Mouse (Mus musculus): ENCODE data around the gene Ift20.
"Not testable (repeated sequence)": the region's sequence is repeated elsewhere in the genome, so short reads cannot be mapped to it uniquely, and the experiment has no call there.

The Ift20 gene

DNA sequence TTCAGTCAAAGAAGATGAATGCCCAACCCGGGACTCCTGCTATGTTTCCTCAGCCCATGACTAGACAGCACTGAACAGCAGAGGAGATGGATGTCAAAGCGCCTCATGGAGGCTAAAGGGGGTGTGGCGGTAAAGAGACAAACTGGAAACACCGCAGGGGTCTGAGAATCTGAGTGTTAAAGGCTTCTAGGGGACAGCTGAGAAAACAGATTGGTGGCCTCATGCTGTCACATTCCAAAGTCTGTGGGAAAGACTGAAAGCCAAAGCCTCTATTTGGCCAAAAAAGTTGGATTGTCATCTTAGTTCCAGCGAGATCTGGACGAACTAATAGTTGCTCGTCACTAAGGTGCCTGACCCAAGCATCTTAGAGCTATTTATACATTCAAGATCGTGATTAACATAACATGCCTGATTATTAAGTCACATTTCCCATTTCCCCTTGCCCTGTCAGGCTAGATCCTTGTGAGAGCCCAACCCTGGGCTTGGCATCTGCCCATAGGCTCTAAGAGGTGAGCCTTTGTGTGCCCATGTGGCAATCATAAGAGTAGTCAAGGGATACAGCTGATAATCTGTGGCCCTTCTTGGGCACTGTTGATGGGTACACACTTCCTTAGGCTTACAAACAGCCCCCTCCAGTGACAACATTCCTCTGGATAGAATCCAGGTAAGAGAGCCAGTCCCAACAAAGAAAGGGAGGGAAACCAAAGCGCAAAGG, 12.8 kb upstream of the Ift20 start:
- DNase-seq, result no peak

DNA sequence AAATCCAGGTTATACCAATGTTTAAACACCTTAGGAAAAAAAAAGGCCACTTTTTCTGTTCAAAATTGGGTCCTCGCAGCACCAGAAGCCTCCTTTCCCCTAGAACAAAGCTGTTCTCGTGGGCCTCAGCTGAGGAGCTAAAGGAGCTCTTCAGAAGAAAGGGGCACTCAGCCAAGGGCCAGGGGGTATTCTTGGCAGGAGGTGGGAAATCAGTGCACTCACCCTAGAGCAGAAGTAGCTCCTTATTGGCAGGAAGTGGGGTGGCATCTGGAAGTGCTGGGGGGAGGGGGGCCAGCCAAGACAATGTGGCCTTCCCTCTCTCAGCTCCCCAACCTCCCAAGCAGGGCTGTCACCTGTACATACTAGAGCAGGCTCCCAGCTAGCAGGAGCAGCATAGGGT, 11.3 kb upstream of the Ift20 start:
- DNase-seq, result no peak

DNA sequence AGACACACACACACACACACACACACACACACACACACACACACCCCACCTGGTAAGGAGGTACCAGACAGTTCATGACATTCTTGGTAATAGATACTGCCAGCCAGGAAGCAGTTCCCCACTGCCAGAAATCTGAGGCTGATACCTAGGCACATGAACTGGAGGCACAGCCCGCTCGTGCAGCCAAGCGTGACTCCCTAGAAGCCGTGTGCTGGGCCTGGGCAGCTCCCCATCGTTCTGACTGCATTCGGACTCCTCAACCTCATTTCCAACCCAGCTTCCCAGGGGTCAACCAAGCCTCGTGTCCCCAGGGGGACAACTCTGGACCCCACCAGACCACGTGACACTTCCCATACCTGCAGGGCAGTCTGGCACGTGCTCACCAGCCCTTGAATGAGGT, 7.4 kb upstream of the Ift20 start:
- DNase-seq, result no peak

DNA sequence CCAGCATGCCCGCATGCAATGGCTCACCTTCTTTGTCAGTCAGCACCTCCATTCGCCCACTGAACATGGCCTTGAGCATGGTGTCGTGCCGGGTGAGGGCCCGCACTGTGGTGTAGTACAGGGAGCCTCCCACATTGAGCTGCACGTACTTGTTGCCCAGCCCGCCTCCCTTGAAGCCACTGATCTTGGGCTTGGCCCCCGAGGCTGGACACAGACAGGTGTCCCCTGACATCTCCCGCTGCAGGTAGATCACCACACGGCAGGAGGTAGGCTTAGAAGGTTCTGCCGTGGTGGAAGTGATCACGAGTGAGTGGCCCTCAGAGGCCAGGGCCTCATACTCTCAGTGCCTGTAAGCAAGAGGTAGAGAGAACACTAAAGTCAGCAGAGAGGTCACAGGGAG, 6.2 kb upstream of the Ift20 start:
- no peak for DNase-seq

DNA sequence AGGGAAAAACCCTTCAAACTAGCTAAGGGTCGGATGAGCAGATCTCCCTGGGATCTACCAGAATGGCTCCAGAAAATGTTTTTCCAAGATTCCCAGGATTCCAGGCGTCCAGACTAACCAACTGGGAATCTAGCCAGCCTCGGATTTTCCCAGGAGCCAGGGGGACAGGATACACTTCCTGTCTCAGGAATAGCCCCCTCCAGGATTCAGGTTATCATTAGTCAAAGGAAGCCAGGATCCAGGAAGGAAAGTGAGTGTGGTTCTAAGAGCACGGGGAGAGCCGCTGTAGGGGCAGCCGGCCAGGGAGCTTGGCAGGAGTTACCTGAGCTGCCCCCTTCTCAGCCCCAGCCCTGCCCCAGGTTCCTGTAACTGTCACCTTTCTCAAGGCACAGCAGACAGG, 5.1 kb upstream of the Ift20 start:
- no peak for DNase-seq

DNA sequence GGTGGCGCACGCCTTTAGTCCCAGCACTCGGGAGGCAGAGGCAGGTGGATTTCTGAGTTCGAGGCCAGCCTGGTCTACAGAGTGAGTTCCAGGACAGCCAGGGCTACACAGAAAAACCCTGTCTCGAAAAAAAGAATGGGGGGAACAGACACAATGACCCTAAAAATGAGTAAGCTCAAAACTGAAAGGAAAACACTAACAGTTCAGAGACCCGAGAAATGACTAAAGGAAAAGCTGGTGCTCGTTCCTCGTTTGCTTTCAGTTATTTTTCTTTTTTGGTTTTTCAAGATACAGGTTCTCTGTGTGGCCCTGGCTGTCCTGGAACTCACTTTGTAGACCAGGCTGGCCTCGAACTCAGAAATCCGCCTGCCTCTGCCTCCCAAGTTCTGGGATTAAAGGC, 4.6 kb upstream of the Ift20 start:
- not testable (repeated sequence) for DNase-seq

DNA sequence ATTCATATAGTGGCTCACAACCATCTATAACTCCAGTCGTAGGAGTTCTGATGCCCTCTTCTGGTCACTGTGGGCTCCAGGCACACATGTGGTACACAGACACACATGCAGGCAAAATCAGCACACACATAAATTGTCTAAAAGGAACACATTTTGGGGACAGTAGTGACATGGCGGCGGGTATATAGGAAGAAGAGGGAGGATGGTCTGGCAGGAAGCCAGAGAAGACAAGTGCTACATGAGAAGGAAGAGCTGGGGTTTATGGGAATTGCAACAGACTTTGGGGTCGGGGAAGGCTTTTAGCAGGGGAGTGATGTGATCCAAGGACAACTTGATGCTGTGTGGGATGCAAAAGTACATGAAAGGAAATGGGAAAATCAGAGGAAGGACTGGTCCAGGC, 1.6 kb upstream of the Ift20 start:
- DNase-seq, result no peak

DNA sequence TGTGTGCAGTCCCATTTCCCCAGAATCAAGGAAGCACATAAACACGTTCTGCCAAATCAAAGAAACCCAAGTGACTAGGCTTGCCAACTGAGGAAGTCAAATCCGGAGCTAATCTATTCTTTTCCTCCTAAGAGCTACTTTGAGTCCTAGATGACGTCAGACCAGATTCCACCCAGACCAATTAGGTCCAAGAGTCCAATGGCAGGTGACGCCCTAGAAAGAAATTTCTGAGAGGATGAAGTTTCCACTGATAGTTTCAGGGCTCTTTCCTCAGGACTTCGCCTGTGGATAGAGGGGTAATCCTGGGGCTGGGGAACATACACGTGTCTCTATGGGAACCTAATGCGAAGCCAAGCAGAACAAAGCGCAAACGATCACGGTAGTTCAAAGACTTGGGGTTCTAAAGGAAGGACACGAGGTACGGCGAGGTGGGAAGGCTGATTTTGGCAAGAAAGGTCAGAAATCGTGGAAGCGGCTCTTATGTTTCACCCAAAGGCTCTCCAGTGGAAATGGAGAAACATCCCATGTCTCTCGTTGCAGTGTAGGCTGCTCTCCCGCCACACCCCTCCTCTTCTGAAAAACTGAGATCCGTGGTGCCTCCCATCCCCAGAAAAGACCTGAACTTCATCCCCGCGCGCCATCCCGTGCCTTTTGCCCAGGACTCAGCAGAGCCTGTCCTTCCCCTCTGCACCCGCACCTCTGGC, 633 bp upstream of the Ift20 start:
- DNase-seq, result no peak

DNA sequence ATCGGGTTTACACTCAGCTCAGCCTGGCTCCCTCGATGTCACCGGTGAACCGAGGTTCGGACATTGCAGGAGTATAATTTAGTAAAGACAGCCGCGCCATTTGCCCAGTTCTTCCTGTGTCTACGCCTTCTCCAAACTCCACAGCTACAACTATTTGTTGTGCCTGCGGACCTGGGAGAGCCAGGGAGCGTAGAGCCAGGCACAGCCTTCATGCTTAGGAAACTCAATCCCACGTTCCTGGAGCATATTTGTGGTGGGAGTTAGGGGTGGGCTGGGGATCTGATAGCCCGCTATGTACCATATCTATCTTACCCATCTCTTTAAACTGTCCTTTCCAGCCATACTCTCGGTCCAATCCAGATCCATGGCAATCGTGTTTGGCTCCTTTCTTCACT, 526 bp downstream of the Ift20 start:
- no peak for DNase-seq

DNA sequence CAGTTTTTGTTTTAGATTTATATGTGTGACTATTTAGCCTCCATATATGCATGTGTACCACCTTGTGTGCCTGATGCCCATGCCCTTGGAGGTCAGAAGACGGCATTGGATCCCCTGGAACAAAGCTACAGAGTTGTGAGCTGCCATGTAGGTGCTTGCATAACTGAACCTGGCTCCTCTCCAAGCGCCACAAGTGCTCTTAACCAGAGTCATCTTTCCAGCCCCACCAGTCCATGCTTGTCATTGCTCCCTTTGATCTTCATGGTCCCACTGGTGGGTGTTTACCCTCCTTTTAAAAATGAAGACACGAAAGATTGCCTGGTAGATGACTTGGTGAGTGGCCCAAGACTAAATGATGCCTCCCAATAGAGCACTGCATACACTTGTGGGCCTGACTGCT, 4.2 kb downstream of the Ift20 start:
- no peak for DNase-seq

DNA sequence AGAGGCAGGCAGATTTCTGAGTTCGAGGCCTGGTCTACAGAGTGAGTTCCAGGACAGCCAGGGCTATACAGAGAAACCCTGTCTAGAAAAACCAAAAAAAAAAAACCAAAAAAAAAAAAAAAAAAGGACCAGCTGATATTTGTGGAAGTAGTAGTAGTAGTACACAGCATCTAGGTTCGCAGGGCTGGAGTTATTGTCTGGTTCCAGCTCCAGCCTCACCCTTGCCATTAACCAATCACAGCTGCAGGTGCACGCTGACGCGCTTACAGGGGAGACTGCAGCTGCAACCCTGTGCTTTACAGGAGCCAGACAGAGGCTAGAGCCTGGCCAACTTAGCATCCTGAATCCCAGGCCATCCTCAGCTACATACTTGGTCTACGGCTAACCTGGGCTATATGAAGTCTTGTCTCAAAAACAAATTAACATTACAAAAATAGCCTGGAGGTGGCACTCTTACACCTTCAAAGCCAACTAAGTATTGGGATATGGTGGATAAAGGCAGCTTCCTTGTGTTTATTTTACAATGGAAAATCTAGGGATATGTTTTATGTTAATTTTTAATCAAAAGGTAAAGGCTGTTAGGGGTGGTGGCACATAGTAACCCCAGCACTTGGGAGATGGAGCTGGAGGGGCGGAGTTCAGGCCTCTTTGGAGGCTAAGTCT, 8.4 kb downstream of the Ift20 start:
- DNase-seq, result no peak

DNA sequence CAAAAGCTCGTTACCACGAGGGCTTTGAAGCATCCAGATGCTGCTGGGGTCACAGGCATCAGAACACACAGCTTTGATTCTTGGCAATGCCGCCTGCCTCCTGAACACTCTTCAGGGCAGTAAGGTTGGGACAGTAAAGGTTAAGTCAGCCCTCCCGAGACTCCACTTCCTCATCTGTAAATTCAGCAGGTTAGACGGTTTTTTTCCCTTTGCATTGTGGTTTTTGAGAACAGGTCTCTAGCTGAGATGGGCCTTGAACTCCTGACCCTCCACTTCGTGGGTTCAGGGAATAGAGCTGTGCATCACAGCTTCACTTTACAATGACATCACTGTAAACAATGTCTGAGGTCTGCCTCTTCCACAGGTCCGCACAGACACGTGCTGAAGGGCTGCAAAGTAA, 9.0 kb downstream of the Ift20 start:
- DNase-seq, result no peak

DNA sequence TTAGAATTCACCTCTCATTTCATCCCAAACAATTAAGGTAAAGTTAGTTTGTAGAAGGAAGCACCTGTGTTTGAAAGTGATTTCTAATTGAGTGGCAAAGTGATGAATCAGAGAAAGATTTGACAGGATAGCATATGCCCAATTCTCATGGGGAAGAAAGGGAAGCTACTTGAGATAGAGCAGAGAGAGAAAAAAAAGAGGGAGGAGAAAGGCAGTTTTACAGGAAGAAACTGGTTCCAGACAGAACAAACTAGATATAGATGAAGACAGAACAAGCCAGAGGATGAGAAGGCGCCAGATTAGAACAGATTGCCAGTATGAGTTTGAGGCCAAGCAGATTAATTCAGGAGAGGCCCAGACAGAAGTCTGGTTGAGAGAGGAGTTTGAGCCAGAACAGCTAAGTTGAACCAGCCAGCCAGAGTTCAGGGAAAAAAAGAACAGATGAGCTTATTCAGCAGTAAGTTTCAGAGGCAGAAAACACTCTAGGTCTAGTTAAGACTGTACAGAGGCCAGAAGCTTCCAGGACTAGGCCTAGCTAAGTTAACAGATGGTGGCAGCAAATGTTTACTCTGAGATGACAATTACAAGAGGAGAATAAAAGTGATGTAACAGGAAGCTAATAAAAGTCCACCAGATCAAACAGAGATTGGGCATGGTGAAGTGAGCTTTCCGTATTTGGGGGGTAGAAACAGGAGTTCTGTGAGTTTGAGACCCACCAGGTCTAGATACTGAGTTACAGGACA, 11.7 kb downstream of the Ift20 start:
- DNase-seq, result no peak

DNA sequence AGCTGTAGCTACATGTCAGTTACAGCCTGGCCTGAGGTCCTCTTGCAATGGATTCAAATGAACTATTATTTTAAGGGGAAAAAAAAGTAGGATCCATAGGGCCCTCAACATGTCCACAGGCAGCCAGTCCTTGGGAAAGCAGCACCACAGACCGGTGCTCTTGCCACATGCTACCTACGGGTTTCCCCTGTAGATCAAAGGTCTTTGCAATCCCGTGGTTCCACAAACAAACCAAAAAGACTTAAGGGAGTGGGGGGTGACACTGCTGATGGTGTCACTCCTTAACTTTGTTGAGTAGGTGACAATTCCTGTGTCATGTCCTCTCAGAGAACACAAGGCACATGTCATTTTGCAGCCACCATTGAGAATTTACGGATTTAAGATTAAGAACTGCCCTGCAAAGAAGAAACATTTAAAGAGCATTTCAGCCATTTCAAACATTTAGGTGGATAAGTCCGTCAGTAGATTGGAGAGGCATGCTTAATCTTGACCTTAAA, 13.4 kb downstream of the Ift20 start:
- no peak for DNase-seq

DNA sequence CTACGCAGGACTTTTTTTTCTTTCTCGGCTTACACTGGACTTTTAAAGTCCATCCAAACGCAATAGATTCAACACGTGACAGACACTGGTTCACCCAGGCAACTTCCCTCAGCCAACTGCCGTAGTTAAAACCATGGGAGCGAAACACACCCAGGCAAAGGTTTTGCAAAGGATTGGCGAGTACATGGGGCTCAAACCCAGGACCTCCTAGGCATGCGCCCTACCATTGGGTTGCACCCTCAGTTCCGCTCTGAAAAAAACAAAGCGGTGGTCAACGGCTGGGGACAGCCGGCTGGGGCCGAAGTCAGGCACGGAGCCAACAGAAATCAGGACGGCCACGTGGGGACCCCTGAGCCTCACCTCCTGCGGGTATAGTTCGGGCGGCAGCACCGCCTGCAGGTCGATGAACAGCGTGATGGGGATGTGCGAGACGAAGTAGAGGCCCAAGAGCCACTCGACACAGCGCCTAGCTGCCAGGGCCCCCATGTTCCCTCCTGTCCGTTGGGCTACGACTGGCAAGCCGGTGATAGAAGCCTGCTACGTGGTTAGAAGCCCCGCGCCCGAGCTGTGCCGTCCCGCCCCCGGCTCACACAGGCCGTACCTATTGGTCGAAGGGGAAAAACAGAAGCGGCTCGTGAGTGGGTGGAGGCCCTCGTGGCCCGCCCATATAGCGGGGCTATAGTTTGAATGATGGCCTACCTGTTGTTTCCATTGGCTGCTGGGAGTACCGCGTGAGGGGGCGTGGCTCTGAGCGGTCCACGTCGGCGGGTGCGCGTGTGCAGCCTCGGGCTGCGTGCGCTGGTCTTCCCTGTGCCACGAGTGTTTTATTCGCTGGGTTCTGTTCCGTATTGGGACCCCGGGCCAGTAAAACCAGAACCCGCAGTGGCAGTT, 14.3 kb downstream of the Ift20 start, which contains the start of gene Tmem97:
Gene Tmem97 (minus strand): TSS at position 610 of the 891 bp plus-strand sequence.
- peak; percentile 94 to 96 for DNase-seq

DNA sequence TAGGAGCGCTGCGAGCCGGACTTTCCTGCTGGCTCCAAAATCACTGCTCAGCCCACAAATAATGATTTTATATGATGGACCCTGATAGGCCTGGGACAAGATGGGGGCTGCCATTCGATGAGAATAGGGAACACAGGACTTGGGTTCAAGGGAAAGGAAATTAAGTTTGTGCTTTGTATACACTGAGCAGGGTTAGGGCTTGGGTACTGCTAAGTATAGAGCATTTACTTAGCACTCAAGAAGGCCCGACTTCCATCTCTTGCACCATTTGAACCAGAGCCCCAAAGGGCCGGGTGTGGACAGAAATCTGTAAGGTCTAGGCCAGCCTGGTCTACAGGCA, 14.9 kb downstream of the Ift20 start:
- DNase-seq, result no peak

DNA sequence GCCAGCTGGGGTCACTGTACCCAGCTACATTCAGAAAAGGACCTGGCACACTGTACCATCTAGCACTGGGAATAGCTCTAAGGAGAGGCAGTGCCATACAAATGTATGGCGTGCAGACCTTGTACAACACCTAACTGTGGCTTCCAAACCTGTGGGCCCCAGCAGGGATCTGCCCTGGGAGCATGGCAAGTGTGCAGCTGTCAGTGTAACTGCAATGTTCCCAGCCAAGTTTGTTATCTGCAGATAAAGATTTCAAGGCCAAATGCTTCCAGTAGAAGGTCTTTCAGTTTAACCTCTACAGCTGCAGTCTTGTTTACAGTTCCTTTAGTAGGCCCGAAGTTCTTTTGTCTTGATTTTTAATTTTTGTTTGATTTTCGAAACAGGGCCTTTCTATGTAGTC, 19.5 kb downstream of the Ift20 start:
- DNase-seq, result no peak

DNA sequence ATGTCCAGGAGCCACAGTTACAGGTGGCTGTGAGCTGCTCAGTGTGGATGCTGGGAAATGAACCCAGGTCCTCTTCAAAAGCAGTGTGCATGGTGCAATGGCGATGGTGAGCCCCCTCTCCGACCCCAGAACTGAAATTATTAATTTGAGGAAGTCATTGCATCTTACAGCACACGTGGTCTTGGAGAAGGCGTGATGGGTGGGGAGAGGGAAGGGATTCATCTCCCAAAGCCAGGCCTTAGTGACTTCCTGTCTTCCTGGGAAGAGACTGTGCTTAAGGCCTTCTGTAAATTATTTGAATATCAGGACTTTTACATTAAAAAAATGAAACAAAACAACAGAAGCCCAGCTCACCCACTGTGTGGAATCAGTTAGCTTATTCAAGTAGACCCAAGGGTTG, 19.9 kb downstream of the Ift20 start:
- no peak for DNase-seq

DNA sequence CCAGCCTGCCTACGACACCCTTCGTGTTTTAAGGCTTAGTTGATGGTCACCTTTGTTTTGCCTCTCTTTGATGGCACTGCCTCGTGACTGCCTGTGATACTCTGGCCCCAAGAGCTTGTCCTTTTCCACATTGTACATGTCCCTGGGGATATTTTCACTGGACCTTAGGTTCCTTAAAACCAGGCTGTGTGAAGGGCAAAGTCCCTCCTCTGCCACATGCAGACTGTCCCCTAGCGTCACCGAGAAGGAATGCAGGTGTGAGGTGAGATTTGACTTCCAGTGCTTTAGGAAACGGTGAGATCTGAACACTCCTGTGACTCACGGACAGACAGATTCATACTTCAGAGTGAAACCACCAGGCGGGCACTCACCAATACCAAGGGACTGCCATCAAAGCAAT, 21.1 kb downstream of the Ift20 start:
- no peak for DNase-seq

DNA sequence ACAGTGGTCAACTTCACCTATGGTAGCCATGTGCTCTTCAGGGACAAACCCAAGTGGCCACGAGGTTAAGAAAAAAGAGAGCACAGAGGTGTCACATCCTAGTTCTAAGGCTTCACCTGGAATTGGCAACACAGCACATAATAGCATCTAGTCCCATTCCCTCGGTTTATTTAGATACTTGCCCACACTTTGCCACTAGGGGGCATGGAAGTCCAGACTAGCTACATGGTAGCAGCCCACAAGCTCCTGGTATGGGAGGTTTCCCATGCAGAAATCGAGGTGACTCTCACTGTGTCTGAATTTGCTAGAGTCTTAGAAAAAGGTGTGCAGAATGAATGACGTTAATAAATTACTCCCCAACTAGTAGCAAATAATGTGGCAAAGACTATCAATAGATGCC, 24.3 kb downstream of the Ift20 start:
- DNase-seq, result peak in 1 of 2 experiments; percentile 28

DNA sequence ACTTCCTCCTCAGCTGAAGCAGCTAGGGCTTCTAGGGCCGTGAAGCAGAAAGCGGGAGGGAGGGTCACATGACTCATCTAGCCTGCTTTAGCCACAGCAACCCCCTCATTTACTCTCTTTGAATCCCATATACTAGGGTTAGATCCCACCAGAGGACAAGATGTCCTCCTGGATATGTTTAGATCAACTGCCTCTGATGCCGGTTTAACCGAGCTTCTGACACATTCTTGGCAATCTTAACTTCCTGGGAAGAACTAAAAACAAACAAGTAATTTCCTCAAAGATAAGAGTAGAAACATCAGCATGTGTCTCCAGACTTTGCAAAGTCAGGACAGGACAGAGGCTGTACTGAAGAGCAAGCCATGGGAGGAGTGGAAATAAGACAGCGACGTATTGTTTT, 30.6 kb downstream of the Ift20 start:
- no peak for DNase-seq

DNA sequence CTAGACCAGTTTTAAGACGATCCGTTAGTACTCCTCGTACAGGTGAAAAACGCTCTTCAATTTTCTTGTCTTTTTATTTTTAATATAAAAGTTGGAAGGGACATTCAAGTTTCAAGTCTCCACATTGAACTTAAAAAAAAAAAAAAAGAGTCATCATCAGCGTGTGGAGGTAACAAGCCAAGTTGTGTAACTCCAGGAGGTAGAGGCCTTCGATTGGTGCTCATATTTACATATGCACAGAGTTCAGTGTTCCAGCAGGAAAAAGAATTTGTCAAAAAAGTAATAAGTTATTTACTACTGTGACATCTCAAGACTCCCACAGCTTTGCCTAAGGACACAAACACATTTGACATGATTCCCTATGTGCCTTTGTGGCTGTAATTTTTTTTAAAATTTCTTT, 31.5 kb downstream of the Ift20 start:
- DNase-seq, result no peak
